Mouse (Mus musculus) A20 (cell line): Measurements from ENCODE around the gene 2610528J11Rik.
"Not testable (repeated sequence)": the region's sequence is repeated elsewhere in the genome, so short reads cannot be mapped to it uniquely, and the experiment has no call there.

ENCODE experiments used
- DNase-seq: peaks from one replicate; pipeline ENCODE4 v3.0.0-alpha.2; 2011; ENCODE audit warnings: low read depth, low spot score

Gene 2610528J11Rik

GRCm38 (mm10) chr4:118542510-118543157 lies 15.8 kb downstream of the 2610528J11Rik start:
- DNase-seq = no peak

GRCm38 (mm10) chr4:118543158-118543530 lies 16.3 kb downstream of the 2610528J11Rik start:
- DNase-seq = no peak

GRCm38 (mm10) chr4:118543592-118544260 lies 16.9 kb downstream of the 2610528J11Rik start, which contains the start of gene Tmem125:
Gene Tmem125, minus strand, starts transcription at chr4:118544044.
- DNase-seq = no peak

- no peak for DNase-seq
Measured at GRCm38 (mm10) chr4:118544441-118545127, 17.8 kb downstream of the 2610528J11Rik start.

GRCm38 (mm10) chr4:118547424-118548129 lies 20.8 kb downstream of the 2610528J11Rik start:
- not testable (repeated sequence) for DNase-seq

- peak; percentile 46 for DNase-seq
Measured at GRCm38 (mm10) chr4:118548130-118548480, 21.3 kb downstream of the 2610528J11Rik start.

GRCm38 (mm10) chr4:118553039-118553649 lies 26.3 kb downstream of the 2610528J11Rik start:
- no peak for DNase-seq

- no peak for DNase-seq
Measured at GRCm38 (mm10) chr4:118564062-118564925, 37.5 kb downstream of the 2610528J11Rik start.

- DNase-seq = no peak
Measured at GRCm38 (mm10) chr4:118564926-118565279, 38.1 kb downstream of the 2610528J11Rik start.

GRCm38 (mm10) chr4:118566161-118566676 lies 39.4 kb downstream of the 2610528J11Rik start:
- DNase-seq = peak; percentile 65

- no peak for DNase-seq
Measured at GRCm38 (mm10) chr4:118568709-118569108, 41.9 kb downstream of the 2610528J11Rik start.

- peak; percentile 19 for DNase-seq
Measured at GRCm38 (mm10) chr4:118569320-118569719, 42.5 kb downstream of the 2610528J11Rik start.

- DNase-seq = peak; percentile 25
Measured at GRCm38 (mm10) chr4:118571441-118571840, 44.6 kb downstream of the 2610528J11Rik start.

GRCm38 (mm10) chr4:118576097-118576496 lies 49.3 kb downstream of the 2610528J11Rik start:
- DNase-seq = peak; percentile 76

- peak; percentile 45 for DNase-seq
Measured at GRCm38 (mm10) chr4:118579313-118579712, 52.5 kb downstream of the 2610528J11Rik start.
